Mouse (Mus musculus): ENCODE measurements around the gene Itpr3.

Itpr3 gene

GRCm38 (mm10) chr17:27119540-27119895 lies 62.4 kb downstream of the Itpr3 start:
- DNase-seq (ENCODE audit: low spot score): no peak

GRCm38 (mm10) chr17:27119954-27120353 lies 62.9 kb downstream of the Itpr3 start:
- no peak for DNase-seq (ENCODE audit: low spot score)

GRCm38 (mm10) chr17:27120561-27121024 lies 63.5 kb downstream of the Itpr3 start:
- peak; percentile 77 for DNase-seq (ENCODE audit: low spot score)

GRCm38 (mm10) chr17:27121266-27121665 lies 64.2 kb downstream of the Itpr3 start:
- DNase-seq (ENCODE audit: low spot score): peak; percentile 43

- DNase-seq (ENCODE audit: low spot score): no peak
These were observed 64.7 kb downstream of the Itpr3 start for GRCm38 (mm10) chr17:27121781-27122180.

- DNase-seq (ENCODE audit: low spot score): no peak
These were observed 65.6 kb downstream of the Itpr3 start for GRCm38 (mm10) chr17:27122701-27123100.

DNA sequence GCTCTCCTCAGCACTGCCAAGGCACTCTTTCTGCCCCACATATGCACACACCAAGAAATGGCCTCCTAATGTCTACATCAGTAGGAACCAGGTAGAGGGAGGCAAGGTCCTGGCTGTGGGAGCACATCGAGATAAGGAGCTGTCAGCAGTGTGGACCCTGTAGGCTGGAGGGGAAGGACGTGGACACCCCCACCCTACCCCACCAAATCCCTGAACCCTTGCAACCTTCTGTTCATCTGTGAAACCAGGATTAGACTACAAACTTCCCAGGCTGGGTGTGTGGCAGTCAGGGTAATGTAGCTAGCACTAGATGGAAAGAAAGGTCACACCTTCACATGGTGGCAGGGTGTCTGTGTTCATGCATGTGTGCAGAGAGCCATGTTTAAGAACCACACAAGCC lies 66.0 kb downstream of the Itpr3 start:
- no peak for DNase-seq (ENCODE audit: low spot score)

DNA sequence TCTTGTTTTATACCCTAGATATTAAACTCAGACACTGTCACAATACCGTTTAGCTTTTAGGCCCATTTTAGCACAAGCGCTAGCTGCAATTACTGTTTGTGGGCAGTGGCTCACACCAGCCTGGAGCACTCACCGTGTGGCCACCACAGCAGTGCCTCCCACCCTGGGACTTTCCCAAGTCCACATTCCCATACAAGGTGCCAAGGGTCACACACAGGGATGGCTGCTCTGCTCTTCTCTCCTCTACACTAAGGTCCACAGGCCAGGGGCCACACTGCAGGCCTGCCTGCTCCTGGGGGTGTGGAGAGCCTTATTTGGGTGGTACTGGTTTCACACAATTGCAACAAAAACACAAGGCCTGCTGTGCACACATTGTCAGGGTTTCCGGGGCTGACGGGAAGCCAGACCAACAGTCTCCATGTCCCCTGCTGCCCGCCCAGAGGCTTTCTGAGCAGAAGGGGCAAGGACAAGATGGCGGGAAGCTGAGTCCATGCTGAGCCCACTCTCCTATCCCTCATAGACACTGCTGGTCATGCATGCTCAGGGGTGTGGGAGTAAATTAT lies 66.8 kb downstream of the Itpr3 start:
- no peak for DNase-seq (ENCODE audit: low spot score)

GRCm38 (mm10) chr17:27125185-27125584 lies 68.1 kb downstream of the Itpr3 start:
- peak; percentile 80 for DNase-seq (ENCODE audit: low spot score)

GRCm38 (mm10) chr17:27125669-27126202 lies 68.6 kb downstream of the Itpr3 start:
- DNase-seq (ENCODE audit: low spot score): peak; percentile 36

DNA sequence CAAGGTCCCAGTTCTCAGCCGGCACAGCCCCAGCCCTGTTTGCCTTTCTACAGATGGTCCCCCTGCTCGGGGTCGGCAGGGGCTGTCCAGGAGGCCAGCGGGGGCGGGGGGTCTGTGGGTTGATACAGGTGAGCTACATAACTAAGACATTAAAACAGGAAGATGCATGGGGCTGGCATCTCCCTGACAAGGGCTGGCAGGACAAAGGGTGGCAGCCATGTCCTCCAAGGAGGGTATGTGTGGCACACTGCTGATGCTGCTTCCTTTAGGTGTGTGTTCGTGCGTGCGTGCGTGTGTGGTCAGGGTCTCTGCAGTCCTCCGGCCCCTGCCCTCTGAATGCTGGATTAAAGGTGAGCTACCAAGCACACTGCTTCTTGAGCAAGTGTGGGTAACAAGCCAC lies 69.9 kb downstream of the Itpr3 start:
- DNase-seq (ENCODE audit: low spot score): no peak

- no peak for DNase-seq (ENCODE audit: low spot score)
These were observed 71.1 kb downstream of the Itpr3 start for GRCm38 (mm10) chr17:27128189-27128588.

- no peak for DNase-seq (ENCODE audit: low spot score)
These were observed 72.2 kb downstream of the Itpr3 start for GRCm38 (mm10) chr17:27129291-27129690.

DNA sequence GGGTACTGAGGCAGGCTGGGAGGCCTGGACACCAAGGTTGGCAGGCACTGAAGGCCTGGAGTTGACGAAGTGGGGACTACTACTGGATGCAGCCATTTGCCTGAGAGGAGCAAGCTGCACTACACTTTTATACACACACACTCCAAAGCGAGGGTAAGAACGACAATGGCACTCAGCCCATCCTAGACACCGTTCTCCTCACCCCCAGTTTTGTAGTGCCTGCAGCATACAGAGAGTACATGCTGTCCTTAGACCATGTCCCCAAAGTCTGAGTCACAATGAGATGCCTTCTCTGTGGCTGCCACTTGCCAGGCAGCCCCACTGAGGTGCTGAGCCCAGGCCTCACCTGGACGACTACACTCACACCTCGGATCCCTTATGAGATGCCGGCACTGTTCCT lies 72.7 kb downstream of the Itpr3 start:
- DNase-seq (ENCODE audit: low spot score): no peak

DNA sequence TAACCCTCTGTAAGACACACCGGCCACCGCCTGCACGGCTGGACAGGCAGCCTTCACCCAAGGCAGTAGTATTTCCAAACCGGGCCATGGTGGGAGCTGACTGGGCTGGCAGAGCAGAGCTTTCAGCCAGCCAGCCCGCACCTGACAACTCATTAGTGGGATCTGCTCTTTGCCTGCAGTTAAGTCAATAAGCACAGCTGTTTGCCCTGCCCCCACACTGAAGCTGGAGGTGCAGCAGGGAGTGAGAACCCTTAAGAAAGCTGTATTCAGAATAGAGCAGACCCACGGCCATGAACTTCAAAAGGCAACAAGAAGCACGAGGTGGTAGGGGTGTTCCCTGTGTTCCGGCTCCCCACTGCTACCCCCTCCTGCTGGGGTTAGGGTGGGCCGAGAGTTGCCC lies 73.1 kb downstream of the Itpr3 start:
- no peak for DNase-seq (ENCODE audit: low spot score)

DNA sequence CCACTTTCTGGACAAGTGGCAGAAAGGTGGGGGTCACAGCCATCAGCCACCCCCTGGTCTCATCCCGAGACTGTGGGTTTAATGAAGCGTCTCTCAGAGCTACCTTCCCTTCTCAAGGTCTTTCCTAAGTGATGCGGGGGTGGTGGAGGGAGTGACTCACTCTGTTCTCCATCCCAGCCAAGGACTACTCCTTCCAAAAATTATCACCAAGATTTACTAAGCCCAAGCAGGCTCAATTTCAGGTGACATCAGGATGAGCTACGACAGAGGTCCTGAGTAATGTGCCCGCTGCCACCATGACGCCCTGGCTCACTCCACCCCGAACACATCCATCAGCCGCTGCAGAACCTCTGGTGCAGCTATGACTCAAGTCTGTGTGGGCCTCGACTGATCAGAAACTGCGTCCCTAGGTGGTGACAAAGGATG lies 74.1 kb downstream of the Itpr3 start:
- DNase-seq (ENCODE audit: low spot score): no peak

DNA sequence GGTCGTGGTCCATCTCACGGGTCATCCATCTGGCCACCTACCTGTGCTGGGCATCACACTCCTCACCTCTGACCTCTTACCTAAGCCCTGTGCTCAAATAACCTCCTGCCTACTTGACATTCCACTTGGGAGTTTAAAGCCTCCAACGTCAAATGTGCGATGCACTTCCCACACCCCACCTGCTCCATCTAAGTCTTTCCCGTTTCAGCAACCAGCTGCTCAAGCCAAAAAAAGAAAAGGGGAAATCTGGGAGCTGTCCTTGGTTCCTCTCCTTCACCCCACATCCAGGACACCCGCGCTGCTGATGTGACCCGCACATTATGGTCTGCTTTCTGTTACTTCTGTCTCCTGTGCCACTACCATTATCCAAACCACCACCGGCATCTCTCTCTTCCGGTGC lies 75.1 kb downstream of the Itpr3 start:
- no peak for DNase-seq (ENCODE audit: low spot score)

DNA sequence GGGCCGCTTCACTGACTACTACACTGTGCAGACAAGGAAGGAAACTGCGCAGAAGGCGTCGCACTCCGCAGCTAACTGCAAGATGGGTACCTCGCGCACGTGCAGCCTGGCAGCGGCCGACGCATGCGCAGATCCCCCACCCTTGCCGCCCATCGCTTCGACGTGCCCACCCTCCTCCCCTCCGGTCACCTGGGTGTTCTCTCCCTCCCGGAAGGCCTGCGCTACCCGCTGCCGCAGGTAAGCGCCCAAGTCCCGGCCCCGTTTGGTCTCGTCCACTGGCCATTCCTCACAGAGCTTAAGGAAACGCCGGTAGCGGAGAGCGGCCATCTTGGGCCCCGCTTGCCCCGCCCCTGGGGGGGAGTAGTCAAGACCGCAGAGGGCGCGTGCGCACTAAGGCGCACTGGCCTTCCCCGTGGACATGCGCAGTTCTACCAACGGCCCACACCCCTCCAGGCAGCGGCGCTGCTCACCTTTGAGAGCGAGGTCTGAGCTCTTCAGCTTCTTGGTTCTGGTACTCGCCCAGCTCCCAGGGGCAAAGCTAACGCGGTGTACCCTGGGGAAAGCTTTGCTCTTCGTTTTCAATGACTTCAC lies 76.5 kb downstream of the Itpr3 start, which contains the start of gene Uqcc2:
TSS of gene Uqcc2 (minus strand) at position 366 of the 591 bp plus-strand sequence.
- peak; percentile 98 for DNase-seq (ENCODE audit: low spot score)

DNA sequence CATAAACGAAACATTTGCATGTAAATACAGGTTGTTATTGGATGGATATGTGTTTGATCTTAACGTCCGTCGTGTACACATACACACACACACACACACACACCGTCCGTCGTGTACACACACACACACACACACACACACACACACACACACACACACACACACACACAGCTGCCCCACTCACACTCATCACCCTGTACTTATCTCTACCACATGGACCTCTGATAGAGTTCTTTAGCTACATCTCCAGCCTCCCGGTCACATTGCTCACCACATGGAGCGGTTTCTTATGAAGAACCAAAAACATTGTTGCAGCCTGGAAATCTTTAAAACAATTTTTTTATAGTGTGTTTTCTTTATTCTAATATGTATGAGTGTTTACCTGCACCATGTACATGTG lies 77.1 kb downstream of the Itpr3 start:
- DNase-seq (ENCODE audit: low spot score): no peak

GRCm38 (mm10) chr17:27134715-27135114 lies 77.6 kb downstream of the Itpr3 start:
- DNase-seq (ENCODE audit: low spot score): no peak

DNA sequence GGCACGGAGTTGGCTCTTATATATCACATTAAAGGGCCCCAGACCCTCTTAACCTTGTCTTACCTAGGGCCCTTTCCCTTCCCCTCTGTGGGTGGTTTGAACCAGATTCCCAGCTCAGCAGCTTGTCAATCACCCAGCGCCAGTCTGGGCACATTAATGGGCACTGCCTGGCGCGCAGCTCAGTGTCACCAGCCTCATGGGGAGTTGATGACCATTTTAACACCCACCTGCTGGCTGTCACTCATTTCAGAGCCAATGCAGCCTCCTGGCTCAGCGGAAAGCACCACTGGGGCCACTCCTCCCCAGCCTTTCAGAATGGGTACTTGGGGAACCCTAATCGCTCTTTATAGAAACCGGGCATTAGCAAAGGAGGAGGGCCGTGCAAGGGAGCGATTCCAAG lies 81.3 kb downstream of the Itpr3 start:
- no peak for DNase-seq (ENCODE audit: low spot score)

- no peak for DNase-seq (ENCODE audit: low spot score)
These were observed 82.2 kb downstream of the Itpr3 start for GRCm38 (mm10) chr17:27139304-27139703.

- no peak for DNase-seq (ENCODE audit: low spot score)
These were observed 83.2 kb downstream of the Itpr3 start for GRCm38 (mm10) chr17:27140262-27140661.

GRCm38 (mm10) chr17:27141971-27142450 lies 84.9 kb downstream of the Itpr3 start:
- DNase-seq (ENCODE audit: low spot score): no peak
